Mouse (Mus musculus): ENCODE data around the gene Rgs12.

GRCm38 (mm10) chr5:34941710-34942470 lies 7.4 kb upstream of the Rgs12 start:
- TF ChIP-seq CTCF (IDR thresholded peaks at IDR 0.05; ENCODE audit: insufficient read depth, low read length) = no peak
- TF ChIP-seq POLR2A (IDR thresholded peaks at IDR 0.05; ENCODE audit: borderline replicate concordance, extremely low read depth, low read depth, low read length) = no peak
